Mouse (Mus musculus) cerebellum, adult 9-10 months (tissue): ENCODE measurements at regions not wholly inside any gene's neighbourhood (a gene's known extent, or its start where the extent isn't known, plus 50 kb on each side); places are given as distances from the start of the nearest gene placed in this dataset.

Source experiments
- DNase-seq: peaks from one replicate; pipeline ENCODE4 v3.0.0; 2022

DNA sequence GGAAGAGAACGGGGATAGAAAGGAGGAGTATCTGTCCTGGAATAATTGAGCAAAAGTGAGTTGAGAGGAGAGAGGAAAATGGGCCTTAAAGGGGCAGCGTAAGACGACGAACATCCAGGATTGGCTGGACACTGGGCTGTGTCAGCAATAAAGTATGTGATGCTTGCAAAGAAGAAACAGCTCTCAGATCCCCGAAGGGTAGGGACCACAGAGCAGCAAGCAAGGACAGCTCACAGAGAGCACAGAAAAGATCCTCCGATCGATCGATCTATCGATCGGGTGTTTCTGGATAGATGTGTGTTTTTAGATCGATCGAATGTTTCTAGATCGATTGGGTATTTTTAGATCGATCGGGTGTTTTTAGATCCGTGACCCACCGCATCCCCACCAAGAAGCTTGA is 50.3 kb upstream of the Cnih3 start:
- DNase-seq: no peak
